Mouse (Mus musculus): ENCODE measurements around the gene Nectin3.

- TF ChIP-seq CTCF (IDR thresholded peaks at IDR 0.05; ENCODE audit: low read depth, low read length) (no peak), GATA2 (IDR thresholded peaks at IDR 0.05; ENCODE audit: borderline replicate concordance, low read depth, low read length) (no peak)
These were observed 22.6 kb upstream of the Nectin3 start for GRCm38 (mm10) chr16:46520885-46521417.

Measured in G1E (cell line).